Mouse (Mus musculus): ENCODE data around the gene Fmo6. TPM values are rescaled to one million over a fixed set of nuclear protein-coding genes. Genes with fewer than 3 reads are reported as not detected.

Gene Fmo6
- polyA plus RNA-seq, 1 experiment from 2014 or later = not detected

DNA sequence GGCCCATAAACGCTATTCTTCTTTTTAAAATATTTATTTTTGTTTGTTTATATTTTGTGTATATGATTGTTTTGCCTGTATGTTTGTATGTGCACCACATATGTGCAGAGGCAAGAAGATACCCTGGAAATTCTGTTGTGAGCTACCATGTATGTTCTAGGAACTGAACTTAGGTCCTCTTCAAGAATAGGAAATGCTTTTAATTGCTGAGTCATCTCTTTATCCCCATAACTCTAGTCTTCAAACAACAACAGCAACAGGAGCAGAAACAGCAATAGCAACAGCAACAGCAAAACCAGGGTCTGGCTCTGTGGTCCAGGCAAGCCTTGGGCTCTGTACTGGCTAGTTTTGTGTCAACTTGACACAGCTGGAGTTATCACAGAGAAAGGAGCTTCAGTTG, 12.4 kb upstream of the Fmo6 start:
- no peak overlapping the region for H3K27ac ChIP-seq
- H3K9ac ChIP-seq (ENCODE audit: low read depth, low read length) = no peak overlapping the region
- DNase-seq (ENCODE audit: low spot score) (no peak), ATAC-seq (replicated peaks; ENCODE audit: low FRiP score, low read depth) (no peak)
- H3K36me3 ChIP-seq (ENCODE audit: insufficient read depth, low read length) = no peaks in the 10 kb centered on the region
- no peaks in the 10 kb centered on the region for H3K4me1 ChIP-seq (replicated peaks; ENCODE audit: insufficient read depth, low read length)
- no peak for TF ChIP-seq CTCF (IDR thresholded peaks at IDR 0.05; ENCODE audit: low read depth)
- H3K9me3 ChIP-seq (replicated peaks; ENCODE audit: low read length) = no peaks in the 10 kb centered on the region
- no peak overlapping the region for H3K4me2 ChIP-seq (ENCODE audit: low read length)
- H3K4me3 ChIP-seq (replicated peaks; ENCODE audit: low read depth, low read length) = no peak overlapping the region
- WGBS = 89% methylated on average over 1 of the region's 1 CpGs
- H3K27me3 ChIP-seq (ENCODE audit: insufficient read depth, low read length) = no peaks in the 10 kb centered on the region

GRCm38 (mm10) chr1:162947934-162948333, 10.6 kb upstream of the Fmo6 start:
- Histone ChIP-seq H3K4me3 (replicated peaks; ENCODE audit: low read depth, low read length) (no peak overlapping the region), H3K4me1 (replicated peaks; ENCODE audit: insufficient read depth, low read length) (no peaks in the 10 kb centered on the region)
- ATAC-seq (replicated peaks; ENCODE audit: low FRiP score, low read depth) = no peak

GRCm38 (mm10) chr1:162946837-162947558, 9.7 kb upstream of the Fmo6 start:
- no peak overlapping the region for H3K9ac ChIP-seq (ENCODE audit: low read depth, low read length)
- no peak for DNase-seq (ENCODE audit: low spot score)
- no peak overlapping the region for H3K4me3 ChIP-seq (replicated peaks; ENCODE audit: low read depth, low read length)
- H3K9me3 ChIP-seq (replicated peaks; ENCODE audit: low read length) = no peaks in the 10 kb centered on the region
- TF ChIP-seq CTCF (IDR thresholded peaks at IDR 0.05; ENCODE audit: low read depth) = no peak
- no peaks in the 10 kb centered on the region for H3K4me1 ChIP-seq (replicated peaks; ENCODE audit: insufficient read depth, low read length)
- no peaks in the 10 kb centered on the region for H3K36me3 ChIP-seq (ENCODE audit: insufficient read depth, low read length)
- no peak overlapping the region for H3K4me2 ChIP-seq (ENCODE audit: low read length)
- no peak for ATAC-seq (replicated peaks; ENCODE audit: low FRiP score, low read depth)
- WGBS = 42% methylated on average over 4 of the region's 4 CpGs
- H3K27me3 ChIP-seq (ENCODE audit: insufficient read depth, low read length) = no peaks in the 10 kb centered on the region
- H3K27ac ChIP-seq = no peak overlapping the region

More at GRCm38 (mm10) chr1:162947934-162948333, 10.6 kb upstream of the Fmo6 start:
- DNase-seq (ENCODE audit: low spot score) = no peak
- WGBS = 86% methylated on average over 6 of the region's 6 CpGs
- TF ChIP-seq CTCF (IDR thresholded peaks at IDR 0.05; ENCODE audit: low read depth) = no peak
- no peak overlapping the region for H3K27ac ChIP-seq
- H3K9me3 ChIP-seq (replicated peaks; ENCODE audit: low read length) = no peaks in the 10 kb centered on the region
- no peaks in the 10 kb centered on the region for H3K36me3 ChIP-seq (ENCODE audit: insufficient read depth, low read length)
- H3K4me2 ChIP-seq (ENCODE audit: low read length) = no peak overlapping the region
- H3K27me3 ChIP-seq (ENCODE audit: insufficient read depth, low read length) = no peaks in the 10 kb centered on the region
- H3K9ac ChIP-seq (ENCODE audit: low read depth, low read length) = no peak overlapping the region

GRCm38 (mm10) chr1:162943700-162944099, 6.4 kb upstream of the Fmo6 start:
- Histone ChIP-seq H3K36me3 (ENCODE audit: insufficient read depth, low read length) (no peaks in the 10 kb centered on the region), H3K4me2 (ENCODE audit: low read length) (no peak overlapping the region), H3K9ac (ENCODE audit: low read depth, low read length) (no peak overlapping the region), H3K27me3 (ENCODE audit: insufficient read depth, low read length) (no peaks in the 10 kb centered on the region), H3K4me1 (replicated peaks; ENCODE audit: insufficient read depth, low read length) (no peaks in the 10 kb centered on the region), H3K27ac (no peak overlapping the region), H3K4me3 (replicated peaks; ENCODE audit: low read depth, low read length) (no peak overlapping the region), H3K9me3 (replicated peaks; ENCODE audit: low read length) (no peaks in the 10 kb centered on the region)
- TF ChIP-seq CTCF (IDR thresholded peaks at IDR 0.05; ENCODE audit: low read depth) = no peak
- DNase-seq (ENCODE audit: low spot score) (peak; percentile 39), ATAC-seq (replicated peaks; ENCODE audit: low FRiP score, low read depth) (no peak)
- WGBS = 44% methylated on average over 6 of the region's 6 CpGs

DNA sequence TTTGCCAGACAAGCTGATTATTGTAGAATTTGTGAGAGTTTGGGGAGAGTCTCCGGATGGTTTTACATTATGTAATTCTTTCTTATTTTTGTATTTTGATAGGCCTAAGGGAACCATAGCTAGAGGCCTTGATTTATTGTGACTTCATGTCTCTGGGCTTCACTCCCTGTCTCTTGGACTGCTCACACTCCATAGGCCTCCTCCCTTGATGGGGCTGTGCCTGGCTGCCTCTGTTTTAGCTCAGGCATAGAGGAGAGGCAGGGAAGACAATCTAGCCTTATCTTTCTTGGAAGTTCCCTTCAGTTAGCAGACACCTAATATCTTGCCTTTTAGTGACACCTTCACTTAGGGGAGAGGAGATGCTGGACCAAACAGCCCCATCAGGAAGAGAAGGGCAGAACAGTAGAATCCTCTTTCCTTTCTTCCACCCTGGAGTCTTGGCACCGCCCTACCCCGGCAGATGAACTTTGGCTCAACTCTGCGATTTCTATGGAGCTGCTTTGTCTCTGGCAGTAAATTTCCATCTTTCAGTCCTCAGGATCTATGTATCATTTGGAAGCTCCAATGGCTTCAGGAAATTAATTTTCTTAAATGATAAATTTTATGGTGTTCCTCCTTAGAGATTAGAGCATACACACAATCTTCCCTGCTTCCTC, 1.5 kb upstream of the Fmo6 start:
- Histone ChIP-seq H3K36me3 (ENCODE audit: insufficient read depth, low read length) (no peaks in the 10 kb centered on the region), H3K4me3 (replicated peaks; ENCODE audit: low read depth, low read length) (no peak overlapping the region), H3K9ac (ENCODE audit: low read depth, low read length) (no peak overlapping the region), H3K4me1 (replicated peaks; ENCODE audit: insufficient read depth, low read length) (no peaks in the 10 kb centered on the region), H3K27ac (peak overlapping the region; percentile 66), H3K4me2 (ENCODE audit: low read length) (no peak overlapping the region), H3K9me3 (replicated peaks; ENCODE audit: low read length) (no peaks in the 10 kb centered on the region), H3K27me3 (ENCODE audit: insufficient read depth, low read length) (no peaks in the 10 kb centered on the region)
- peak; percentile 66 for DNase-seq (ENCODE audit: low spot score)
- WGBS = 40% methylated on average over 4 of the region's 4 CpGs
- no peak; the same call in 1 of the 2 replicates for ATAC-seq (replicated peaks; ENCODE audit: low FRiP score, low read depth)
- TF ChIP-seq CTCF (IDR thresholded peaks at IDR 0.05; ENCODE audit: low read depth) = no peak

DNA sequence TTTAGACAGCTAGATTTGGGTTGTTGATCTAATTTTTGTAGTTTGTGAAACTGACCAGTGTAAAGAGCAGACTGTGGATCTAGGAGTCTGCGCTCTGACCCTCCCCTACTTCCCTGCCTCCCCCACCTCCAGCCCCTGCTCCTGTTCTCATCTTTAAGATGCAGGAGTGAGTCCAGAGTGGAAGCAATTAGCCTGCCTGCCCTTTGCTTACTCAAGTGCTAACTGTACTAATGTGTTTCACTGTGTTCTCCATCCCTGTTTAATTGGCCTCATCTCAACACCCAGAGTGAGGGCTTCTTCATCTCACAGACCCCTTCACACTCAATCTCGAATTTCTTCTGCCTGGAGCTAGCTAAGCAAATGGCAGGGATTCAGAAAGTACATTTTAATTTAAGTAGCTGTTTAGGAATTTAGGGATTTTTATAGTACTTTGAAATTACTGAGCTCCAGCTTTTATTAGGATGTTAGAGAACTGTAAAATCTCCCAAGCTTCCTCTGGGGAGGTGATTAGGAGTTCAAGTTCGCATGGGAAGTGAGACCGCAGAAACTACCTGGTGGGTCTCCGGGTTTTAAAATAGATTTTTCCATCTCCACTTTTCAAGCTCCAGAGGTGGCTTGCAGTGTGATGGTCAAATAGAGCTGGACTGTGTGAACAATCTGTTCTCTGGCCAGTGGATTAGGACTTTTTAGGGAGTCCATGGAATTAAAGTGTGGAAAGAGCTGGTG, 818 bp upstream of the Fmo6 start:
- Histone ChIP-seq H3K27ac (peak overlapping the region; percentile 66), H3K4me1 (replicated peaks; ENCODE audit: insufficient read depth, low read length) (no peaks in the 10 kb centered on the region), H3K27me3 (ENCODE audit: insufficient read depth, low read length) (no peaks in the 10 kb centered on the region), H3K9ac (ENCODE audit: low read depth, low read length) (no peak overlapping the region), H3K4me2 (ENCODE audit: low read length) (no peak overlapping the region), H3K36me3 (ENCODE audit: insufficient read depth, low read length) (no peaks in the 10 kb centered on the region), H3K9me3 (replicated peaks; ENCODE audit: low read length) (no peaks in the 10 kb centered on the region), H3K4me3 (replicated peaks; ENCODE audit: low read depth, low read length) (no peak overlapping the region)
- no peak for TF ChIP-seq CTCF (IDR thresholded peaks at IDR 0.05; ENCODE audit: low read depth)
- ATAC-seq (replicated peaks; ENCODE audit: low FRiP score, low read depth) = peak; percentile 82
- WGBS = 30% methylated on average over 5 of the region's 5 CpGs
- peak; percentile 72 for DNase-seq (ENCODE audit: low spot score)
